Mouse (Mus musculus) kidney, adult 18-20 months (tissue): ENCODE measurements around the gene Myt1l.

Experiments used
- DNase-seq: peaks from one replicate; pipeline ENCODE4 v3.0.0; 2021

Gene Myt1l

DNA sequence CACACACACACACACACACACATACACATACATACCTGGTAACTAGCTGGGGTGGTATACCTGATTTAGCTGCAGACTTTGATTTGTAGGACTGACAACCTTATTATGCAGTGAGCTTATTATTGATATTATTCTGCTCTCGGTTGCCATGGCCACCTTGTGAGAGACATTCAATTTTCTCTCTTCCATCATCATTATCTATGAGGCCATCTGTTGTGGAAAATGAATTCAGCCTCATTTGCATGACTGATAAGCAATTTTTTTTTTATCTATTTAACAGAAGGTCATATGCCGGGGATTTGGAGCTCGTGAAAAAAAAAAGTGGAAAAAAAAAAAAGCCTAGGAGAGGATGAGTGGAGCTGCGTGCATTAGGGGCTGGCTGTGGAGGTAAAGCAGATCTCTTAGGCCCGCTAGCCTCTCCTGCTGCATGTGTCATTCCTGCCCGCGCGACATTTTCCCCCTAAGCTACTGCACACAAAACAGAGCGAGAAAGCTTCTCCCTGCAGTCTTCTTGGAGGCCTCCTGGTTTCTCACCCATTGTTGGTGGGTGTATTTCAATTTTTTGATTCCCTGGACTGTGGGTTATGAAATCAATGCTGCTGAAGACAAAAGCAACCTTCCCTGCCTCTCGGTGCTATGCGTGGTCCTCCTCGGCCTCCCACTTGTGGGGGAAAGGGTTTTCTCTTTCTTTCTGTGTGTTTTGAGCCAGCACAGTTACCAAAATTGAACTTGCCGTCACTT lies at the start of gene Myt1l:
Gene Myt1l (plus strand): TSS at position 354 of the 741 bp plus-strand sequence.
- no peak for DNase-seq

DNA sequence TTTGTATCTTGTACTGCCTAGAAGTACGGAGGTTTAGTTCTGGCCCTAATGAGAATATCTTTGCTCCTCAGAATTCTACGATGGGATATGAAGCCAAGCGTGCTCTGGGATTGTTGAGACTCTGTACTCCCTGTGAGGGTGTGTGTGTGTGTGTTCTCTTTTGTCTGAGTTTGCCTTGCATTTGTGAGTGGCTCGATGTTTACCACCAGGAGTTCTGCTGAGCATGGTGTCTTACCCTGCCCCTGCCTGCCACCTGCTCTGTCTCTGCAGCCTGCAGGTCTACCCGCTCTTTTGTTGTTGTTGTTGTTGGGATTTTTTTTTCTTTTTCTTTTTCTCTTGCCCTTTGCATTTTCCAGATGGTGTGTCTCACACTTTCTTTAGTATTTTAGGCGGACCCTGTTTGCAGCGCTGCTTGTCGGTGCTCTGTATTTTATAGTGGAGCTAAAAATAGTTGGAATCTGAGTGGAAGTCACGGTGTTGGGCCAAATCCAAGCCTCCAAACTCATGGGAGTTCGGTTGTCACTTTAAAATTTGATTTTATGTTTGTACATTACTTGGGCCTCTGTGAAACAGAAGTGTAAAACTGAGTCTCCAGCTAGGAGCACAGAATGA lies 41.7 kb upstream of the Myt1l start:
- no peak for DNase-seq

- DNase-seq = no peak
These were observed 1.9 kb upstream of the Myt1l start for GRCm38 (mm10) chr12:29526236-29526644.

DNA sequence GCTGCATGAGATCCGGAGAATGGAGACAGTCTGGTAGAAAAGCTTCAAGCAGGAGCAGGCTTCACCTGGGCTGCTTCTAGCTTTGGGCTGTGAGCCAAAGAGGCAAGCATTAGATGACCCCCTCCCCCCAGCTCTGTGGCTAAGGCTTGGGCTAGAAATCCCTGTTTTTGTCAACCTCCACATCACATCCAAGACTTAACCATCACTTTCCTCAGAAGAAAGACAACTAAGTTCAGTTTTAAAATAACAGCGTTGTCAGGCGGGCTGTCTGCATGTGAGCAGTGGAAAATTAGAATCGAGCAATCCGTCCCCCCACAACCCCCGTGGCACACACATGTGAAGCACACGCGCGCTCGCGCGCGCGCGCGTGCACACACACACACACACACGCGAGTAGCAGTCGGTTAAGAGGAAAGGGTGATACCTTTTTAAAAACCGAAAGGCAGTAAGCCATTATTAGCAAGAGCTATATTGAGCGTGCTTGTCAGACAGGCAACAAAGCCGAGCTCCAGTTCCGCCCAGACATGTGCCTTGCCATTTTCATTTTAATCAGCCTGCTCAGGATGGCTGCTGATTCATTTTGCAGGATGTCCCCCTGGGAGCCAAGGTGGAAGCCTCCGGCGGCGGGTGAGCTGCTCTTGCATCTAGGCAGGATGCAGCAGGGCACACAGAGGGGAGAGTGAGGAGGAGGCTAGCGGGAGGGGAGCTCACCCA lies 979 bp upstream of the Myt1l start:
- DNase-seq = no peak

GRCm38 (mm10) chr12:29530241-29530725 lies 2.1 kb downstream of the Myt1l start:
- no peak for DNase-seq

GRCm38 (mm10) chr12:29530823-29531222 lies 2.6 kb downstream of the Myt1l start:
- DNase-seq = no peak

- DNase-seq = no peak
These were observed 5.1 kb downstream of the Myt1l start for GRCm38 (mm10) chr12:29533071-29533876.

DNA sequence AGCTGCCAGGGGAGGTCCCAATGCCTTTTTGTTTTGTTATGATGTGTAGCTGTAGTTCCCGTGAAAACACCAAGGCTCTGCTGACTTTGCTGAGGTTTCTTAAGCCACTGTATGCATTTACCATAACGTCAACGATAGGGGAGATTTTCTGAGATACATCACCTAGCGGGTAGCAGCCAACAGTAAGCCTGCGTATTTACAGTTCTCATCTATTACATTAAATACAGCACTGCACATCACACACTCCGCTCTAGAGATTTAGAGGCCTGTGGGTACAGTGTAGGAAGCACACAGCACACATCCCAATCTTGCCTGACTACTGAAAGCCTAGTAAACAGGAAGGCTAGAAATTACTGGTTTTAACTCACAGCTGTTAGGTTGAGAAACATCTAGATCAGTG lies 6.1 kb downstream of the Myt1l start:
- no peak for DNase-seq

- no peak for DNase-seq
These were observed 6.6 kb downstream of the Myt1l start for GRCm38 (mm10) chr12:29534761-29535300.

GRCm38 (mm10) chr12:29537916-29538315 lies 9.7 kb downstream of the Myt1l start:
- no peak for DNase-seq

DNA sequence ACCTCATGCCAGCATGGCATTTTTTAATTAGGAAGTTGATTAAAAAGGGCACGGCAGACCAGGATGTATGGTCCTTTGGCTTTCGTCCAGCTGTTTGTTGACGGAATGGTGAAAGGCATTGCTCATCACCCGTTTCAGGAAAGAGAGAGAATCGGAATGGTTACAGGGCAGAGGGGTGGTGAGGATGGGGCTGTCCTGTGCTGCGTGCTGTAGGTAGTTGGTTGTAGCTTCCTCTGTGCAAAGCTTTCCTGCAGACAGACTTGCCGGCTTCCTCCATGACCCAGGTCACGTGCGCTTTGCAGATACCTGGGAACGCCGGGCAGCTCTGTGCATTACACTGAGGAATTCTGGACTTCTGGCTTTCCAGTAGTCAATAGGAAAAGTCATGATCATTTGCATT lies 10.3 kb downstream of the Myt1l start:
- DNase-seq = no peak

GRCm38 (mm10) chr12:29539106-29539505 lies 10.9 kb downstream of the Myt1l start:
- no peak for DNase-seq

DNA sequence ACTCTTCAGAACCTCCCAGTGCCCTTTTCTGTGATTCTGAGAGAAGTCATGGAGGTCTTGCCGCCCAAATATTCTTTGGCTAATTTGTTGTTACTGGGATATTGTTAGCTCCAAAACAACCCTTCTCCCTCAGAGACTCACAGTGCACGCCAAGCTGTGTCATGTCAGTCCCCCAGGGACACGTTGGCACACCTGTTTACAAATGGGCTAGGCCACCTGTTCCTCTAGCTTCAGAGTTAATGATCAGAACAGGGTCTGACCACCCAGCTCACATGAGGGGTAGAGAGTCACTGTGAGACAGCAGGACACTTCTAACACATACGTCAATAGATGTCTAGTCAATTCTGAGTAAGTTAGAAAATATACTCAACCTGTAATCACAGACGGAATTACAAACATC lies 12.6 kb downstream of the Myt1l start:
- no peak for DNase-seq

DNA sequence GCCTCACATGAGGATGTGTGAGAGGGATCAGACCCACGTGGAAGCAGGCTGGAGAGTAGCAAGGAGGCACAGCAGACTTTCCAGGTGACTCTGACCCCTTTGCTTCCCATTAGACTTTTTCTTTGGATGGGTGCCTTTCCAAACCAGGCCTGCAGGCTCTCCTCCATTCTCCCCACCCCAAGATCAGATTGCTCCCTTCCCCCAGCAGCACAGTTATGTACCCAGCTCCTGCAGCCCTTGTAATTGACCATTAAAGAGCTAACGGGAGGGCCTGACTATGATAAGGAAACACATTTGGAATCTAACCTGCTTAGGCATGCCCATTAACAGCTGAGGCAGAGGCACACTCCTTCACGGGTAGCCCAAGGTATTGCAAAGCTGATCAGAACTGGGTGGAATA lies 17.9 kb downstream of the Myt1l start:
- DNase-seq = no peak

- DNase-seq = no peak
These were observed 18.9 kb downstream of the Myt1l start for GRCm38 (mm10) chr12:29547112-29547511.

GRCm38 (mm10) chr12:29547755-29548154 lies 19.6 kb downstream of the Myt1l start:
- DNase-seq = no peak

DNA sequence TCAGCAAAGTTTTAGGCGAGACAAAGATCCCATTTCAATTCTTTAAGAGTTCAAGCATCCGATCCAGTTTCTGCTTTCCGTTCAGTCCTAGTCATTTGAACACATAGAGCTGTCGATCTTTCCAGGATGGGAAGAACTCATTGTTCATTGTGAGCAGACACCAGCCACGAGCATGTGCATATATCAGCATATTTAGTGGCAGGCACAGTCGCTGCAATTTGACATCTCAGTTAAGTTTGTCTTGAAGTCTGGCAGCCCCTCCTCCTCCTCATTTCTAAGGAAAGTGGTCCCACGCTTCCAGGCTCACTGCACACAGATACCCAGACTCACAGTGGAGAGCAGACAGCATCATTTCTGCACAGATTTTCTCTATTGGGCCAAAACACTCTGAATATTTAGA lies 25.0 kb downstream of the Myt1l start:
- DNase-seq = no peak

GRCm38 (mm10) chr12:29555718-29556117 lies 27.5 kb downstream of the Myt1l start:
- DNase-seq = no peak

DNA sequence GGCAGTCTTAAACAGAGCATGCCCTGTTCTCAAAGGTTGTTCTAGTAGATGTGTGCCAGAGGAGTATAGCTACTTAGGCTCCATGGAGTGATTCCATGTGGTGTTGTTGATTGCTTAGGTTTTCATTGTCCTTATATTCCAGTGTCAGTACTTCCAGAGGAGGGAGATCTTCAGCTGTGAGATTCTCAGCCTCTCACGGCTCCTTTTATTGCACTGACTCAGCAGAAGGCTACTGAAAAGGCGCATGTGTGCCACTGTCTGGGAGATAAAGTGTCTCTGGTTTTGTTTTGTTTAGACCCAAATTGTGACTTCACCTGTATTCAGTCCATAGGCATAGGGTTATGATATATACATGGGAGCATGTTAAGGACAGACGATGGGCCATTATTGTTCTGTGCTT lies 28.2 kb downstream of the Myt1l start:
- no peak for DNase-seq

DNA sequence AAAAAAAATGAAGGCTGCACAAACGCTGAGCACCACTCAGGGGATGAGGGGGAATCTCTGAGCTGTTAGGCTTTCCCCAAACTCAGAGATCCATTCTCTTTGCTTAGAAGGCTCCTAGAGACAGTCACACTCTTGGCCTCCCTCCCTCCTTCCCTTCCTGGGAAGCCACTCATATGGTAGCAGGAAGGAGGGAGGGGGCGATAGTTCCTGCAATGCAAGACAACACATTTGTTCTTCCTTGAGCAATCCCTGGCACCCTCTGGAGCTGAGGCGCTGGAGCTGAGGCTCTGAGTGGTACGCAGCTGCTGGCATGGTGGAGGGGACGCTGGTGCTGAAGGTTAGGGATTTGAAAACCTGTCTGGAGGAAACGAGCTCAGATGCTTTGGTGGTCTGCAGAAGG lies 28.7 kb downstream of the Myt1l start:
- no peak for DNase-seq

DNA sequence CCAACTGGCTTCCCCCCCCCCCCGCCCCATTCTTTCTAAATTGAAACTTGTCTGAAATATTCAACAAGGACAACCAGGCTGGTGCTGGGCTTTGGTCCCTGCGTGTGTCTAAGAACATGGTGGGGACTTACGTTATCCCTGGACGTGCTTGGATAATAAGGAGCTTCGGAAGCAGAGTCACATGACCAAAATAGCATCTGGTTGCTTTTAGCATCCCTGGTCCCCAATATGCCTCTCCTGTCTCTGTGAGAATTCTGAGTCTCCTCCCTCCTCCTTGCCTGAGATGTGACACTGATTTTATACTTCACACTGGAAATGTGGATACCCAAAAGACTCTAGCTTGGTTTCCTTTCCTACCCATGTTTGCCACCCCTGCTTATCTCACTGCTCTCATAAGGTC lies 31.6 kb downstream of the Myt1l start:
- no peak for DNase-seq

- DNase-seq = no peak
These were observed 33.0 kb downstream of the Myt1l start for GRCm38 (mm10) chr12:29561222-29561621.

- no peak for DNase-seq
These were observed 41.1 kb downstream of the Myt1l start for GRCm38 (mm10) chr12:29569311-29569710.
